Mouse (Mus musculus): ENCODE results near the gene Ttll12. TPM values are rescaled to one million over a fixed set of nuclear protein-coding genes. Genes with fewer than 3 reads are reported as not detected.

The Ttll12 gene
- polyA plus RNA-seq, 1 experiment from 2014 or later = 36.2 TPM

DNA sequence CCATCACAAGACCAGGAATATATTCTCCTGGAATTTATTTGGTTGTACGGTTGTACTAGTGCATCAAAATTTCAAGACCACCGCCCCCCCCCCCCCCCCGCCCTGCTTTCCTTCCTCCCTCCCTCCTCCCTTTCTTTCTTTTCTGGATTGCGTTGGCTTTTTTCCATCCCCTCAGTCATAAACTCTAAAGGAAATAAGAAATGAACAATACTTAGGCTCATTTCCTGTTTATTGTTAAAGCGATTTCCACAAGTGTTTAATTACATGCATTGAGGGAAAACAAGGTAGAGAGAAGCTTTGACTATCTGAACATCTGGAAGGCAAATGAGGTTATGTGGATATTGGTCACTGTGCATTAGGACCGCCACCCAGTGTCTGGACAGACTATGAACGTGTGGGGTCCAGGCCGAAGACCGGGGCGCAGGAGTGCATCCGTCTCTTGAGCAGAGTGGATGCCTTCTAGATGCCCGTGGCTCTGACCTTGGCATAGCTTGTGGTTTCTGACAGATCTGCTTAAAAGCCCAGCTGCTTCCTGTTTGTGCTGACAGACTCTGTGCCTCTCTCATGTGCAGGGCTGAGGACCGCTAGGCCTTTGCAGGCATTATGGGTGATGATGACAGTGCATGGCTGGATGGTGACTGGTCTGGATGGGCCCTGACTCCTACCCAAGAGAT, 7.6 kb upstream of the Ttll12 start:
- Histone ChIP-seq H3K9ac (ENCODE audit: low read length) (no peak overlapping the region), H3K36me3 (ENCODE audit: control insufficient read depth, insufficient read depth, low read length) (no peaks in the 10 kb centered on the region), H3K9me3 (ENCODE audit: control insufficient read depth, low read length) (no peaks in the 10 kb centered on the region), H3K4me3 (ENCODE audit: low read depth, low read length) (no peak overlapping the region), H3K27ac (ENCODE audit: low read depth) (no peak overlapping the region), H3K4me1 (replicated peaks; ENCODE audit: control insufficient read depth, insufficient read depth, low read length) (no peaks in the 10 kb centered on the region), H3K4me2 (ENCODE audit: low read length) (no peak overlapping the region), H3K27me3 (replicated peaks; ENCODE audit: control insufficient read depth, insufficient read depth, low read length) (no peaks in the 10 kb centered on the region)
- 68% methylated on average over 13 of the region's 13 CpGs for WGBS
- DNase-seq (ENCODE audit: low spot score) = no peak
- no peak for ATAC-seq (replicated peaks; ENCODE audit: low FRiP score, low TSS enrichment, low read depth)

DNA sequence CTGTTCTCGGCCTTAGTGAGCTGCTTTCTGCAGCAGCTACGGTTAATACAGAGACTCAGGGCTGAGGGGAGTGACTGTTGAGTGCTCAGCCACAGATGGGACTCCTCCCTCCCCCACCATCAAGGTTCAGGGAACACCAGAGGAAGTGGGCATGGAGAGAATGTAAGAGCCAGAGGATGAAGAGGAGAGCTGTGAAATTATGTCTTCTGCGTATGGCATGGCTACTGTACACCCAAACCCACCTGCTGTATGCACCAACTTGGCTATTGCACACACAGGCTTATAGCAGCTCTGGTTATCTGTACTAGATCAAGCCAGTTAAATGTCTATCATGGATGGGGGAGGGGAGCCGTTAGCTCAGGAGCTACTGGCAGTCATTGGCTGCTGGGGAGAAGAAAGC, 6.2 kb upstream of the Ttll12 start:
- H3K9me3 ChIP-seq (ENCODE audit: control insufficient read depth, low read length) = no peaks in the 10 kb centered on the region
- DNase-seq (ENCODE audit: low spot score) = no peak
- H3K4me3 ChIP-seq (ENCODE audit: low read depth, low read length) = no peak overlapping the region
- no peak overlapping the region for H3K4me2 ChIP-seq (ENCODE audit: low read length)
- no peak overlapping the region for H3K9ac ChIP-seq (ENCODE audit: low read length)
- 67% methylated on average over 4 of the region's 4 CpGs for WGBS
- no peaks in the 10 kb centered on the region for H3K4me1 ChIP-seq (replicated peaks; ENCODE audit: control insufficient read depth, insufficient read depth, low read length)
- no peaks in the 10 kb centered on the region for H3K36me3 ChIP-seq (ENCODE audit: control insufficient read depth, insufficient read depth, low read length)
- no peak for ATAC-seq (replicated peaks; ENCODE audit: low FRiP score, low TSS enrichment, low read depth)
- no peak overlapping the region for H3K27ac ChIP-seq (ENCODE audit: low read depth)
- no peaks in the 10 kb centered on the region for H3K27me3 ChIP-seq (replicated peaks; ENCODE audit: control insufficient read depth, insufficient read depth, low read length)

DNA sequence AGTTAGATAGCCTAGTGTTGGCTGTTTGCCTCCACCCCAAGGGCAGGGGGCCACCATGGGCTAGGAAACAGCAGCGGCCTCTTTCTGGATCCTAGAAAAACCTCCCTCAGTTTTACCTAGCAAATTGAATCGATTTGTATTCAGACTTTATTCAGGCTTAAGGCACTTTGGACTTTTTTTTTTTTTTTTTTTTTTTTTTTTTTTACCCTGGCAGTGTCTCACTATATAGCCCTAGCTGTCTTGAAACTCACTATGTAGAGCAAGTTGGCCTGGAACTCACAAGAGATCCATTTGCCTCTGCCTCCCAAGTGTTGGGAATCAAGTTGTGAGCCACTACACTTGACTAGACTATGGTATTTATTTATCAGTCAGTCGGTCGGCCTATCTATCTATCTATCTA, 1.9 kb upstream of the Ttll12 start:
- Histone ChIP-seq H3K4me3 (ENCODE audit: low read depth, low read length) (no peak overlapping the region), H3K27me3 (replicated peaks; ENCODE audit: control insufficient read depth, insufficient read depth, low read length) (no peaks in the 10 kb centered on the region), H3K9me3 (ENCODE audit: control insufficient read depth, low read length) (no peaks in the 10 kb centered on the region), H3K9ac (ENCODE audit: low read length) (no peak overlapping the region), H3K4me1 (replicated peaks; ENCODE audit: control insufficient read depth, insufficient read depth, low read length) (peaks cover 8% of the 10 kb centered on the region), H3K36me3 (ENCODE audit: control insufficient read depth, insufficient read depth, low read length) (no peaks in the 10 kb centered on the region), H3K4me2 (ENCODE audit: low read length) (no peak overlapping the region), H3K27ac (ENCODE audit: low read depth) (no peak overlapping the region)
- WGBS = 85% methylated on average over 4 of the region's 4 CpGs
- DNase-seq (ENCODE audit: low spot score) (no peak), ATAC-seq (replicated peaks; ENCODE audit: low FRiP score, low TSS enrichment, low read depth) (no peak)

DNA sequence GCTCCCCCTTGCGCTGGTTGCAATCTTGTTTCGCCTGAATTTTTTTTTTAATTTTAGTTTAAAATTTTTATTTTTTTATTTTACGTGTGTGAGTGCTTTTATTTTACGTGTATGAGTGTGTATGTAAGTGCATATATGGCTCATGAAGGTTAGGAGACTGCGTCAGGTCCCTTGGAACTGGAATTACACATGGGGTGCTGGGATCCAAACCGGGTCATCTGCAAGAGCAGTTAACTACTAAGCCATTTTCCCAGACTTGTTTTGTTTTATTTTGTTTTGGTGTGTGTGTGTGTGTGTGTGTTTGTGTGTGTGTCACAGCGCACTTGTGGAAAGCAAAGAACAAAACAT, 381 bp upstream of the Ttll12 start:
- WGBS = 35% methylated on average over 7 of the region's 7 CpGs
- H3K9me3 ChIP-seq (ENCODE audit: control insufficient read depth, low read length) = no peaks in the 10 kb centered on the region
- H3K4me1 ChIP-seq (replicated peaks; ENCODE audit: control insufficient read depth, insufficient read depth, low read length) = peaks cover 8% of the 10 kb centered on the region
- no peaks in the 10 kb centered on the region for H3K27me3 ChIP-seq (replicated peaks; ENCODE audit: control insufficient read depth, insufficient read depth, low read length)
- DNase-seq (ENCODE audit: low spot score) (no peak), ATAC-seq (replicated peaks; ENCODE audit: low FRiP score, low TSS enrichment, low read depth) (no peak)
- H3K36me3 ChIP-seq (ENCODE audit: control insufficient read depth, insufficient read depth, low read length) = peaks cover 4% of the 10 kb centered on the region; the same call in 1 of the 2 replicates
- H3K9ac ChIP-seq (ENCODE audit: low read length) = peak overlapping the region; percentile 49
- H3K27ac ChIP-seq (ENCODE audit: low read depth) = no peak overlapping the region
- H3K4me3 ChIP-seq (ENCODE audit: low read depth, low read length) = peak overlapping the region; percentile 50
- H3K4me2 ChIP-seq (ENCODE audit: low read length) = peak overlapping the region; percentile 78

DNA sequence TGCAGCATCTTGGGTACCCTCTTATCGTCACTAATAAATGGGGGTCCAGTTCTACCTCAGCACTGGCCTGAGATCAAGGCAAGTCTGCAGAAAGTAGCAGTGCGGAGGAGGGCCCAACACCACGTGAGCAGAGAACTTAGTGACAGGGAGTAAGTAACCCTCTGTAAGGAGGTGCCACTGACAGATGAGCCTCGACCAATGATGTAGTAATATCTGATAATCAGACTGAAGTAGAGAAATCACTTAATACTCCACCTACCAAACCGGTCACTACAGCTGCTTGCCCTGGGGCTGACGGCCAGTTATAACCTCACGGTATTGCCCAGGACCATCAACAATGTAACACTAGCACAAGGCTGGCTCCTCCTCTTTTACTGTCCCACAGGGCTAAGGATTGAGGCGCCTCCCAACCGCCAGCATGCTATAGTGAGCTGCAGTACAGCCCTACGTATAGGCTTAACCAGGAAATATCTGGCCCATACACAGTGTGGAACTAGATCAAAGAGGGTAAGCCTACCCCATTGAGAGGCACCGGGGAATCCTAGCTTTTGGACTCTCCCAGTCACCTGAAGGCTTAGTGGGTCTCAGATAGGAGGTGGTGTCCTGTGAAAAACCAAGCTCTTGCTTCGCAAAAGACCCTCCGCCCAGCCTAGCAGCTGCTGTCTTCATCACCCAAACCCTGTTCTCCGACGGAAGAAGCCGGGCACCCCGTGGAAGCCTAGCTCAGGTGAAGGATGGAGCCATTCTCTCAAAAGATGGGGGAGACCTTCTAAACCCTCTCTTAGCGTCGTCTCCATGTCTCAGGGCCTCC, 1.1 kb downstream of the Ttll12 start:
- WGBS = 11% methylated on average over 19 of the region's 19 CpGs
- Histone ChIP-seq H3K27me3 (replicated peaks; ENCODE audit: control insufficient read depth, insufficient read depth, low read length) (no peaks in the 10 kb centered on the region), H3K4me2 (ENCODE audit: low read length) (peak overlapping the region; percentile 78), H3K4me3 (ENCODE audit: low read depth, low read length) (peak overlapping the region; percentile 50), H3K36me3 (ENCODE audit: control insufficient read depth, insufficient read depth, low read length) (peaks cover 4% of the 10 kb centered on the region; the same call in 1 of the 2 replicates), H3K9me3 (ENCODE audit: control insufficient read depth, low read length) (no peaks in the 10 kb centered on the region), H3K9ac (ENCODE audit: low read length) (peak overlapping the region; percentile 49), H3K4me1 (replicated peaks; ENCODE audit: control insufficient read depth, insufficient read depth, low read length) (peaks cover 8% of the 10 kb centered on the region), H3K27ac (ENCODE audit: low read depth) (no peak overlapping the region)
- DNase-seq (ENCODE audit: low spot score) (peak; percentile 75), ATAC-seq (replicated peaks; ENCODE audit: low FRiP score, low TSS enrichment, low read depth) (peak; percentile 51)

DNA sequence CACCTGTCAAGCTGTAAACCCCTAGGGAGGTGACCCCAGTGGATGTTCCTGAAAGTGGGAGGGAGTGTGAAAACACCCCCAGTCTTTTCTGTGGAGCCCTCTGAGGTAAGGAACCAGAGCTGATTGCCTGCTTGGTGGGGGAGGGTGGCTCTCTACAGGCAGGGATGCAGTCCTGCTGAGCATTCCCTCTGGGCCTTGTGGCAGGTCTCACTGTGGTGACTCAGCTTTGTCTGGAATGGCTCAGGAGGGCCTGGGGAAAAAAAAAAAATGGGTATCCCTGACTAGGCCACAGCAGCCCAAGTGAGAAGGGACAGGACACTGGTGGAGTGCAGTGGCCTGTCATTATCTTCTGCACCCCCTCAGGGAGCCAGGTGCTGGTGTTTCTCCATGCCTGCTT, 1.8 kb downstream of the Ttll12 start:
- H3K27ac ChIP-seq (ENCODE audit: low read depth) = no peak overlapping the region
- peaks cover 8% of the 10 kb centered on the region for H3K4me1 ChIP-seq (replicated peaks; ENCODE audit: control insufficient read depth, insufficient read depth, low read length)
- no peak for DNase-seq (ENCODE audit: low spot score)
- no peaks in the 10 kb centered on the region for H3K27me3 ChIP-seq (replicated peaks; ENCODE audit: control insufficient read depth, insufficient read depth, low read length)
- no peak overlapping the region for H3K4me3 ChIP-seq (ENCODE audit: low read depth, low read length)
- no peak overlapping the region for H3K9ac ChIP-seq (ENCODE audit: low read length)
- H3K9me3 ChIP-seq (ENCODE audit: control insufficient read depth, low read length) = no peaks in the 10 kb centered on the region
- H3K4me2 ChIP-seq (ENCODE audit: low read length) = no peak overlapping the region
- ATAC-seq (replicated peaks; ENCODE audit: low FRiP score, low TSS enrichment, low read depth) = no peak
- H3K36me3 ChIP-seq (ENCODE audit: control insufficient read depth, insufficient read depth, low read length) = peaks cover 7% of the 10 kb centered on the region; the same call in 1 of the 2 replicates

DNA sequence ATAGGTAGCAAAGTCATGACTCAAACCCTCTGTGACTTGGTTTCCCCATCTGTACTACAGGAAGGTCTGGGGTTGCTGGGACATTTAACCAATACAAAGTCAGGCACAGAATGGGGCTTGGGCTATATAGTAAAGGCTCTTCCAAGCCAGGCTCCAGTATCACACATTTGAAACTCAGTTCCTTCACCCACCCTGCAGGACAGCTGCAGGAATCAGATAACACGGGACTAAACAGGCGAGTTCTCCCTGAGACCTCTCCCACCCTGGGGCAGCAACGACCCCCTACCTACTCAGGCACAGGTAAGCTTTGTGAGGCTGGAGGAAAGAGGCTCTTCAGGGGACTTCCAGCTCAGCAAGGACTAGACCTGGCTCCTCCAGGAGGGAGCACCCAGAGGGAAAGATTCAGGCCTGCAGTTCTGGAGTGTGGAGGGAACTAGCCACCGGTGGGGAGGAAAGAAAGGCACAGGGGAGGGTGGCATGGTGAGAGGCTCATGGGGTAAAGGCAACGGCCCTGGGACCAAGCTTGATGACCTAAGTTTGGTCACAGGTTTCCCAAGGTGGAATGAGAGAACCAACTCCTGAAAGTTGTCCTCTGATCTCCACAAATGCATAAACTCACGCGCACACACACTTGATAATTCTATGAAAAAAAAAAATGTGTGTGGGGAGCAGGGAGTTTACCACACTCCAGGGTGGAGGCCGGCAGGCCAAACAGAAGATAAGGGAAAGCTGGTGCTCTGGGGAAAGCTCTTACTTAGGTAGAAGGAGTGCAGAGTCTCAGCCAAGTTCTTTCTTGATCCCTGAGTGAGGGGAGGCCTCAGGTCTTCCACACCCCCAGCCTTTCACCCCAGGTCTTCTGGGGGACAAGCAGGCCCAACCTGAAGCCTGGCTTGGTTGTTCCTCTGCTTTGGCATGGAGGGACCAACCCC, 2.4 kb downstream of the Ttll12 start:
- peaks cover 8% of the 10 kb centered on the region for H3K4me1 ChIP-seq (replicated peaks; ENCODE audit: control insufficient read depth, insufficient read depth, low read length)
- no peak overlapping the region for H3K27ac ChIP-seq (ENCODE audit: low read depth)
- H3K36me3 ChIP-seq (ENCODE audit: control insufficient read depth, insufficient read depth, low read length) = peaks cover 13% of the 10 kb centered on the region
- H3K9me3 ChIP-seq (ENCODE audit: control insufficient read depth, low read length) = no peaks in the 10 kb centered on the region
- no peak overlapping the region for H3K4me3 ChIP-seq (ENCODE audit: low read depth, low read length)
- H3K9ac ChIP-seq (ENCODE audit: low read length) = no peak overlapping the region
- H3K4me2 ChIP-seq (ENCODE audit: low read length) = no peak overlapping the region
- H3K27me3 ChIP-seq (replicated peaks; ENCODE audit: control insufficient read depth, insufficient read depth, low read length) = no peaks in the 10 kb centered on the region
- ATAC-seq (replicated peaks; ENCODE audit: low FRiP score, low TSS enrichment, low read depth) = no peak
- no peak for DNase-seq (ENCODE audit: low spot score)
- 73% methylated on average over 8 of the region's 8 CpGs for WGBS

GRCm38 (mm10) chr15:83591758-83592157, 3.2 kb downstream of the Ttll12 start:
- 87% methylated on average over 6 of the region's 6 CpGs for WGBS

More at GRCm38 (mm10) chr15:83591758-83592157, 3.2 kb downstream of the Ttll12 start:
- no peaks in the 10 kb centered on the region for H3K27me3 ChIP-seq (replicated peaks; ENCODE audit: control insufficient read depth, insufficient read depth, low read length)
- ATAC-seq (replicated peaks; ENCODE audit: low FRiP score, low TSS enrichment, low read depth) = no peak
- H3K9me3 ChIP-seq (ENCODE audit: control insufficient read depth, low read length) = no peaks in the 10 kb centered on the region
- peaks cover 8% of the 10 kb centered on the region for H3K4me1 ChIP-seq (replicated peaks; ENCODE audit: control insufficient read depth, insufficient read depth, low read length)
- DNase-seq (ENCODE audit: low spot score) = no peak
- H3K36me3 ChIP-seq (ENCODE audit: control insufficient read depth, insufficient read depth, low read length) = peaks cover 20% of the 10 kb centered on the region
- H3K9ac ChIP-seq (ENCODE audit: low read length) = no peak overlapping the region
- H3K27ac ChIP-seq (ENCODE audit: low read depth) = no peak overlapping the region
- H3K4me3 ChIP-seq (ENCODE audit: low read depth, low read length) = no peak overlapping the region
- no peak overlapping the region for H3K4me2 ChIP-seq (ENCODE audit: low read length)

Data from intestine, embryonic 14.5 days (tissue).